Mouse (Mus musculus) thymus, postnatal 0 days (tissue): ENCODE results near the gene Axdnd1. TPM values are rescaled to one million over a fixed set of nuclear protein-coding genes. Genes with fewer than 3 reads are reported as not detected.
"Not testable (repeated sequence)": the region's sequence is repeated elsewhere in the genome, so short reads cannot be mapped to it uniquely, and the experiment has no call there.

Source experiments
- DNase-seq: peaks from one replicate; pipeline ENCODE4 v3.0.0-alpha.2; 2015; ENCODE audit warnings: low spot score
- polyA plus RNA-seq: library from polyadenylated mRNA; unstranded; fragments of >200 nt; fragmentation: Nextera tagmentation; extraction: Ambion mirVana; gene quantifications from 2 replicates; pipeline ENCODE4 v1.2.1, GENCODE M21; 2015

The Axdnd1 gene
- polyA plus RNA-seq, 1 experiment from 2014 or later, result 7.8 TPM

DNA sequence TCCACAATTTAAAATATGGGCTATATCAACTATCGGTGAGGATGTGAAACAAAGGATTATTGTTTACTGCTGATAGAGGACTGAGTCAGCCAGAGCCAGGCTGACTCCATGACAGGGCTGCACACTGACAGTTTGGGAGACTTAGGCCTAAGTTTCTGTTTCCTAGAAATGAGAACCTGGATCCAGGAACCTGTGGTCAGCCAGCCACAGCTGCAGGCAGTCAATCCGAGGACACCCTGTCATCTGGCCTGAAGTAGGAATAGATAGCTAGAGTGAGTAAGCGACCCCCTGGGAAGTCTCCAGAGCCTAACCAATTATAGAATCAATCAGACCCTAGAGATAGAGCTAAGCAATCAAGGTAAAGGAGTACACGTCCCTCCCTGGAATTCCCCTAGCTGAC is 76.5 kb downstream of the Axdnd1 start:
- DNase-seq, result no peak

GRCm38 (mm10) chr1:156340847-156341246 is 80.1 kb downstream of the Axdnd1 start:
- no peak for DNase-seq

DNA sequence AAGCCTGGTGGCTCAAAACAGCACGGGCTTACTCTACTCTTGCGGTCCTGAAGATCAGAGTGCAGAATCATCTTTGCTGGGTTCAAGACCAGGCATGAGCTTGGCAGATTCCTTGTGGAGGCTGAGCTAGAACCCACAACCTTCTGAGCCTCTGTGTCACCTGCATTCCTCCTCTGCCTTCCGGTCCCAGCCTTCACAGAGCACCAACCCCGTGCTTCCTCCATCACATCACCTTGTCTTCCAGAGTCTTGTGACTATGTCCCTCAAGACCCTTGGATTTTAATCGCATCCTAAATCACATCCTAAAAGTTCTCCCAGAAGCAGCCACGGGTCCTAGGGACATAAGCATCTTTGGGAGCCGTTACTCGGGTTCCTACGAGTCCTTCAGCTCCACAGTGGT is 97.8 kb downstream of the Axdnd1 start:
- no peak for DNase-seq

DNA sequence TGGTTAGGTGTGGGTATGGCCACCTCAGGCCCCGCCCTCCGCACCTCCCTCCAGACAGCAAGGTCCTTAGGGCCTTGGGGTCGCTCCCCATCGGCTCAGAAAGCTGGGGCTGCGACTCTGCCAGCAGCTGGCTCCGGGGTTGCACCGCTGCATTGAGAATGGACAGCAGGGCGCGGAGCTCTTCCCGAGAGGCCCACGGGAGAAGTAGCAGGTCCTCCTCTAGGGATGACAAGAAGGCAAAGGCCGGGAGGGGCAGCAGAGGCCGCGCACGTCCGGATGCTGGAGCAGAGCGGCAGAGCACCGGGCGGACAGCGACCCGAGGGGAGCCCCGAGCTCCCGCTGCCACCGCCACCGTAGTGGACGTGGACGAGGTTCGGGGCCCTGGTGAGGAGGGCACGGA is 110.3 kb downstream of the Axdnd1 start, which contains the start of gene Nphs2:
Gene Nphs2 (plus strand): TSS at position 98 of the 400 bp plus-strand sequence.
- DNase-seq, result peak; percentile 22

DNA sequence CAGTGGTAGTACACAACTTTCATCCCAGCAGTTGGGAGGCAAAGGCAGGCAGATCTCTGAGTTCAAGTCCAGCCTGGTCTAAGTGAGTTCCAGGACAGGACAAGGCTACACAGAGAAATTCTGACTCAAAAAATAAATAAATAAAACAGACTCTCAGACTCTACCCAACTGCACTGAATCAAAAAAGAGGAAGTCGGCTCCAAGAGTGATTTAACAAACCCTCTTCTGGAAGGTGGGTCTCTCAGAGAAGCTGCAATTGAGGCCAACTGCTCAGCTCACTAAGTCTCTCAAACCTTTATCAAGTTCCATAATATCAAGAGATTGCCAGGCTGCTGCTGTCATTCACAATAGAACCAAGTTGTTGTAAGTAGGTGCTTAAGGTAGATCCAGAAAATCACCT is 112.4 kb downstream of the Axdnd1 start:
- DNase-seq, result no peak

DNA sequence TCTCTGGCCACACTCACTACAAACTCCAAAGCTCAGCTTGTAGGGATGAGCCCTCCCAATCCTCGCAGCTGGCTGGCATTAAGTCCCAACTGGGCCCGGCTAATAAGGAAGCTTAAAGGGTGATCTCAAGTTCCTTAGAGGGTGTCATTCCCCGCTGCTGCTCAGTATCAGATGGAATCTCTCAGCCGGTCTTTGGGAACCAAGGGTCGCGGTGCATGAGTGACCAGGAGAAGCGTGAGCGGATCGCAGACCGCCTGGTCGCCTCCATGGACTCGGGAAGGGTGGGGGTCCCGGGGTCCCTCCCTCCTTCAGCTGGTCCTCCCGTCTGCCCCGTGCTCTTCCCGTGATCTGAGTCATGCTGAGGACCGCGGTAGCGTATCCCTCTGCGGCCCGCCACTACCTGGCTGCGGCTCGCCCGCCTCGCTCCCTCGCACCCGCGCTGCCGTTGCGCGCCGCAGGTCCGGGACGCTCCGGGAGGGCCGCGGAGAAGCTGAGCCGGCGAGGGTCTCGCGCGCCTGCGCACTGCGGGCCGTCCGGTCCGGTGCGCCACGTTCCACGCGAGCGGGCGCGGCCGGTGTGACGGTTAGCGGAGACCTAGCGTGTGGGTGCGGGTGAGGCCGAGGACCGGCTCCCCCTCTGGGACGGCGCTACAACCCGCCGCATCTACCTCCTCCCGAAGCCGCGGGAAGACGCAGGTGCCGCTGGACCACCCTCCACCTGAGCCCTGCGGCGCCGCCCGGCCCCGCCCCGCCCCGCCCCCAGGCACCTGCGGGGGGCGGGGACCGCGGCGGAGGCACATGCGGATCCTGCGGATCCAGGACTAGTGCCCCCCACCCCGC is 117.8 kb downstream of the Axdnd1 start, which contains the start of gene Tdrd5:
Gene Tdrd5 (minus strand): TSS at position 754 of the 839 bp plus-strand sequence.
- DNase-seq, result peak; percentile 69

DNA sequence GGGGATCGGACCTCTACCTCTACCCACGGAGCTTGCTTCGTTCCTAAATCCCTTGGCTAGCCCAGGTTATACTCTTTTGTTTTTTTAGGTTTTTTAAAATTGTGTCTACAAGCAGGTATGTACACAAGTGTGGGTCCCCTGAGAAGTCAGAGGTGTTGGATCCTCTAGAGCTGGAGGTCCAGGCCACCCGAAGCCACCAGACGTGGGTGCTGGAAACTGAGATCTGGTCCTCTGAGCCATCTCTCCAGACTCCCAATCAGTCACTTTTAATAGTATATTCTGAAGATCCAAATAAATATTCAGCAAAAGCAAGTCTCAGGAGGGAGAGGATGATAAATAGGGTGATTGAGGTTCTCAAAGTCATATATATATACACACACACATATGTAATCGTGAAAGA is 130.9 kb downstream of the Axdnd1 start:
- DNase-seq, result no peak

DNA sequence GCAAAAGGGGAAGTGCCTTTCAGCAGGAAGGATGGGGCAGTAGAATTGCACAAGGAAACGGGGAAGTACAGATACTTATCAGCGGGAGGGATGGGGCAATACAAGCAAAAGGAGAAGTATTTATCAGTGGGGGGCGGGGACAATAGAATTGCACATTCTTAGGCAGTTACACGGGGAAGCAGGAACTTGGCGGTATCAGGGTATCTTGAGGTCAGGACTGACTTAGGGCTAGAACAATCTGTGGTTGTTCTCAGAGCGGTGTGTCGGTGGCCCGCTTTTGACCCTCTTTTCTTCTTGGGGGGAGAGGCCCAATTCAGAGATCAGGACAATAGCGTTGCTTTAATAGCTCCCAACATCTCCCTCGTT is 131.8 kb downstream of the Axdnd1 start:
- not testable (repeated sequence) for DNase-seq

DNA sequence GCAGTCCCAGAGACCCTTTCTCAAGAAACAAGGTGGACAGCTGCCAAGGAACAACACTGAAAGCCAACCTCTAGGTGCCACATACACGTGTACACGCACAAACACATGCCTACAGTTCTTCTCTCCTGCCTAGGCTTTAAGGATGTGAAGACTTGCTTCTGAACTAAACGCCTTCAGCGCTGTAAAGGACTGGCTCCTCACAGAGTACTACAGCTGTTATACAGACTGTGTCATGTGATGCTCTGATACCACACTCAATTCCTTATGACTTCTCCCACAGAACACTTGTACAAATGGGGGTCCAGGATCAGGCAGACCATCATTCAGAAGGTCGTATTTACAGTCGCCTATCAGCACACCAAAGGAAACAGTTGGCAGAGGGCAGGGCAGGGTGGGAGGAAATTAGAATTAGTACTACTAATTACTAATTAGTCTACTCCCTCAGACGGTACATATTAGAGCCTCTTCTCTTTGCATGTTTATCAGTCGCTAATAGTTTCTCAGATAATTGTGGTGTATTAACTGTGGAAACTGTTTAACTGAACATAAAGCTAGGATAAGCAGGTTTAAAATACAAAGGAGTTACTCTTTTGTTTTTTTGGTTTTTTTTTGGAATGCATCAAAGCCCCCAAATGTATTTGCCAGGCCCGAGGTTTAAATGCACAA is 132.3 kb downstream of the Axdnd1 start:
- no peak for DNase-seq

DNA sequence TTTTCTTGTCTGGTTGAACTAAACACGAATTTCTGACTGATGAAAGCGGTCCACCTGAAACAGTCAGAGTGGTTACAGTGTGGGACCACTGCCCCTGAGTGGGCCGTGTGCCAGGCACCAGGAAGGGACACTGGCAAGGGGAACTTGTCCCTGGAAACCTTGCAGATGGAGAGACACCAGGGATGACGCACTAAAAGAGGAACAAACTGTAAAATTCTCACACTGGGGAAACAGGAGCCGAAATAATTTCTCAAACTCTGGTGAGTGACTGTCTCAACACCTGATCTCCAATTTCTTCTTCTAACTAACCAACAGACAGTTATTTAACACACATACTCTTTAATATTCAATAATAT is 135.4 kb downstream of the Axdnd1 start:
- DNase-seq, result no peak

DNA sequence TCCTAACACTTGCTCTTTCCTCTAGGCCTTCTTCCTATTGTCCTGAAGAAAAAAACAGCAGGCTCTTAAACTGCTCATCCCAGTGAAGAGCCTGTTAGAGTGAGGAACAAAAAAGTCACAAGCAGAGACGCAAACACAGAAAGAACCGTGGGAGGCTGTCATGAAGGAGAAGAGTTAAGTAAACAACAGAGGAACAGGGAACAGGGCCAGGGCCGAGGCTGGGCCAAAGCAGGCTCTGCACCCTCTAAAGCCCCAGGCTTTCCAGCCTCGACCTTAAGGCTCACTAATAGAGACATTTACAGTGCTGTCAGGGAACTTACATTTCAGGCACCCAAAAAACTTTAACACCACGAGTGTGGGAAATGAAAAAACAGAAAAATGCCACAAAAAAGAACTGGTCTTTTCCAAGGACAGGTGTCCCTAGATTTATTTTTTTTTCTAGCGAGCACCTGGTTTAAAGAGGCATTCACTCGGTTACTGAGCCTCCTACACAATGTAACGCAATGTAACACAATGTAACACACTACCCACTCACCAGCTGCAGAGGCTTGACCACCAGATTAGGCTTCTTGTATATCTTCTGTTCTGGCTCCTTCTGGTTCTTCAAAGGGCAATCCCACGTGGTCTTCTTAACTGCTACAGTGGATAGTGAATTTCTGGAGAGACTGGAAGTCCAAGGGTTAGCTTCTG is 136.0 kb downstream of the Axdnd1 start:
- DNase-seq, result no peak

DNA sequence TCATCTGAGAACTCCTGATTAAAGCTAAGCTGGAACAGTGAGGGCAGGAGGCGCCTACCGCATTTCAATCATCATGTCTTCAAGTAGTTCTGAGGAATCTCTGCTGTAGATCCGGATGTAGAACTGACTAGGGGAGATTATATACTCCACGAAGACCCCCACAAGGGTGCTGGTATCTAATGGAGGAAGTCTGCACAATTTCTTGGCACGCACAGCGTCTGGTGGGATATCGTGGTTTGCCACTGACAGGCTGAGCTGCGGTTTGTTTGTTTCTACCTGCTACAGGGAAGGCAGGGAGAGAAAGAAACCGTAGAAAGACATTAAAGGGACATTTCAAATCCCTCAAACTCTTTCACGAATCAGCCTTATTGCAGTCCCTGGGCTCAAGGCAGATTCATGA is 136.8 kb downstream of the Axdnd1 start:
- DNase-seq, result peak; percentile 37

GRCm38 (mm10) chr1:156280131-156280530 is 140.8 kb downstream of the Axdnd1 start:
- DNase-seq, result peak; percentile 76

- DNase-seq, result no peak
Observed at GRCm38 (mm10) chr1:156273647-156274046, 147.3 kb downstream of the Axdnd1 start.

Other genes starting within 250 kb of the Axdnd1 start
- gene Fam163a, start 216.1 kb downstream of the Axdnd1 start, polyA plus RNA-seq, result 0.31 and 0.33 TPM in 2 replicates
- gene Tdrd5, start 117.5 kb downstream of the Axdnd1 start, polyA plus RNA-seq, result 20.7 and 24.0 TPM in 2 replicates
- gene Nphs2, start 110.4 kb downstream of the Axdnd1 start, polyA plus RNA-seq, result 3.4 and 4.6 TPM in 2 replicates
- 1,036 and 1,057 TPM in 2 replicates for gene Gm2000, start 55.1 kb downstream of the Axdnd1 start, polyA plus RNA-seq
- gene Soat1, start 53.2 kb upstream of the Axdnd1 start, polyA plus RNA-seq, result 43.4 and 45.6 TPM in 2 replicates
- 0.65 and 0.72 TPM in 2 replicates for gene Gm10031, start 102.9 kb upstream of the Axdnd1 start, polyA plus RNA-seq
- gene Abl2, start 137.6 kb upstream of the Axdnd1 start, polyA plus RNA-seq, result 2.4 and 3.7 TPM in 2 replicates